Comparison of ENCODE assay signal across 20 mouse cellular contexts in genomic region chr2:45681251-45681650, GRCm38 (mm10).
DNase-seq lines count a peak whose midpoint lies in the region; ATAC-seq and TF ChIP-seq lines count a peak whose summit lies in the region.
"Had no signal": no experiment of that assay in that cellular context is flagged by ENCODE, and none has a peak within 500 bp of the region (broad histone marks: within the 10 kb centered on the region; RNA-seq: fewer than 3 reads in every experiment).

No protein-coding gene starts in this region.

- H3K4me2 ChIP-seq in heart, embryonic 12.5 days: no peak overlapping the region
- no peak overlapping the region for H3K4me2 ChIP-seq in stomach, postnatal 0 days (replicated peaks; ENCODE audit: low read depth)
- H3K4me2 ChIP-seq: embryonic facial prominence, embryonic 13.5 days; forebrain, embryonic 13.5 days; heart, embryonic 13.5 days; hindbrain, embryonic 15.5 days had no signal

- H3K9me3 ChIP-seq in heart, embryonic 12.5 days (replicated peaks): no peaks in the 10 kb centered on the region
- no peaks in the 10 kb centered on the region for H3K9me3 ChIP-seq in heart, embryonic 10.5 days
- no peaks in the 10 kb centered on the region for H3K9me3 ChIP-seq in stomach, postnatal 0 days (ENCODE audit: control insufficient read depth, low read length)
- H3K9me3 ChIP-seq: embryonic facial prominence, embryonic 13.5 days; forebrain, embryonic 13.5 days; heart, embryonic 13.5 days; hindbrain, embryonic 15.5 days had no signal

- intact Hi-C loops in heart, postnatal 36 days (cut with DNase I): no loop called here

- H3K27me3 ChIP-seq in heart, embryonic 12.5 days (replicated peaks): no peaks in the 10 kb centered on the region
- no peaks in the 10 kb centered on the region for H3K27me3 ChIP-seq in heart, embryonic 10.5 days (ENCODE audit: insufficient read depth, poor library complexity, severe bottlenecking)
- no peaks in the 10 kb centered on the region for H3K27me3 ChIP-seq in stomach, postnatal 0 days (ENCODE audit: control insufficient read depth, insufficient read depth, low read length)
- H3K27me3 ChIP-seq: CH12.LX; embryonic facial prominence, embryonic 13.5 days; forebrain, embryonic 13.5 days; heart, embryonic 13.5 days; hindbrain, embryonic 15.5 days had no signal

- H3K36me3 ChIP-seq in heart, embryonic 12.5 days: no peaks in the 10 kb centered on the region
- H3K36me3 ChIP-seq in heart, embryonic 10.5 days: no peaks in the 10 kb centered on the region
- H3K36me3 ChIP-seq in stomach, postnatal 0 days (ENCODE audit: control insufficient read depth, insufficient read depth, low read length): no peaks in the 10 kb centered on the region
- H3K36me3 ChIP-seq: embryonic facial prominence, embryonic 13.5 days; heart, embryonic 13.5 days; hindbrain, embryonic 15.5 days had no signal

- no peak for ATAC-seq in heart, embryonic 12.5 days (ENCODE audit: insufficient number of reproducible peaks, low FRiP score)
- no peak for ATAC-seq in stomach, postnatal 0 days (ENCODE audit: low FRiP score, low TSS enrichment)
- ATAC-seq: forebrain, embryonic 13.5 days; forebrain, postnatal 0 days; inflammation-experienced regulatory T-cells, adult 6 months; intestine, postnatal 0 days had no signal

- TF ChIP-seq CTCF in stomach, postnatal 0 days (IDR thresholded peaks at IDR 0.05; ENCODE audit: low read depth): no peak

- no peak for TF ChIP-seq EP300 in stomach, postnatal 0 days (optimal IDR thresholded peaks at IDR 0.05)

- H3K4me3 ChIP-seq in heart, embryonic 12.5 days: no peak overlapping the region
- H3K4me3 ChIP-seq in heart, embryonic 10.5 days: no peak overlapping the region
- H3K4me3 ChIP-seq in stomach, postnatal 0 days (ENCODE audit: low read depth, low read length): no peak overlapping the region
- H3K4me3 ChIP-seq: embryonic facial prominence, embryonic 13.5 days; forebrain, embryonic 13.5 days; heart, embryonic 13.5 days; hindbrain, embryonic 15.5 days had no signal

- WGBS in heart, embryonic 12.5 days: 75% methylated on average over 1 of the region's 1 CpGs
- 79% methylated on average over 1 of the region's 1 CpGs for WGBS in heart, embryonic 10.5 days
- WGBS in stomach, postnatal 0 days: 78% methylated on average over 1 of the region's 1 CpGs

- H3K27ac ChIP-seq in heart, embryonic 12.5 days (ENCODE audit: poor library complexity, severe bottlenecking): no peak overlapping the region
- H3K27ac ChIP-seq in heart, embryonic 10.5 days: no peak overlapping the region
- no peak overlapping the region for H3K27ac ChIP-seq in stomach, postnatal 0 days (replicated peaks)
- H3K27ac ChIP-seq: embryonic facial prominence, embryonic 13.5 days; forebrain, embryonic 13.5 days; heart, embryonic 13.5 days; hindbrain, embryonic 15.5 days had no signal

- H3K9ac ChIP-seq in heart, embryonic 12.5 days: no peak overlapping the region
- no peak overlapping the region for H3K9ac ChIP-seq in stomach, postnatal 0 days (ENCODE audit: low read length)
- H3K9ac ChIP-seq: embryonic facial prominence, embryonic 13.5 days; forebrain, embryonic 13.5 days; forebrain, postnatal 0 days; heart, embryonic 13.5 days; hindbrain, embryonic 15.5 days had no signal

- peak; percentile 11 for DNase-seq in adrenal gland, postnatal 14 days
- no peak for DNase-seq in adrenal gland, adult 8-10 months
- DNase-seq in heart, adult 11 months: peak; percentile 88
- DNase-seq in heart, postnatal 36 days: peak; percentile 16 to 19
- DNase-seq in heart, embryonic 10.5 days (ENCODE audit: low spot score): no peak
- DNase-seq in stomach, postnatal 0 days (ENCODE audit: low spot score): no peak
- DNase-seq: cerebellum, adult 11-12 months; cerebellum, adult 9-10 months; cerebellum, postnatal 25 days; forebrain, postnatal 0 days; heart, postnatal 14 days; kidney, adult 8-10 months had no signal

- H3K4me1 ChIP-seq in heart, embryonic 12.5 days (replicated peaks): no peaks in the 10 kb centered on the region
- H3K4me1 ChIP-seq in heart, embryonic 10.5 days: no peaks in the 10 kb centered on the region
- no peaks in the 10 kb centered on the region for H3K4me1 ChIP-seq in stomach, postnatal 0 days (replicated peaks; ENCODE audit: control insufficient read depth, insufficient read depth)
- H3K4me1 ChIP-seq: heart, embryonic 13.5 days; hindbrain, embryonic 15.5 days had no signal

Comparison
In these comparisons a context has a peak if more than half of its experiments do, and no peak if none do; other contexts are left out.
1. DNase-seq: peak in adrenal gland, postnatal 14 days (single experiment), heart, adult 11 months (single experiment) and heart, postnatal 36 days (2 of 2); none in adrenal gland, adult 8-10 months (single experiment), heart, embryonic 10.5 days (single experiment) and stomach, postnatal 0 days (single experiment).